Mouse (Mus musculus): Measurements from ENCODE around the gene Prph. TPM values are rescaled to one million over a fixed set of nuclear protein-coding genes. Genes with fewer than 3 reads are reported as not detected.

Prph gene
- polyA plus RNA-seq, 1 experiment, result not detected

- whole genome bisulfite sequencing, result 4% methylated on average over 15 of the region's 15 CpGs
- no peak overlapping the region for H3K27ac ChIP-seq (ENCODE audit: insufficient read depth, low read depth, low read length)
- TF ChIP-seq CTCF (IDR thresholded peaks at IDR 0.05; ENCODE audit: insufficient read depth, low read depth, low read length) (peak; percentile 76), POLR2A (IDR thresholded peaks at IDR 0.05; ENCODE audit: insufficient read depth, low read depth, low read length) (no peak)
- H3K4me3 ChIP-seq (ENCODE audit: insufficient read depth, low read depth, low read length), result no peak overlapping the region
- peaks cover 29% of the 10 kb centered on the region for H3K4me1 ChIP-seq (ENCODE audit: control insufficient read depth, insufficient read depth, low read length)
Observed at GRCm38 (mm10) chr15:99099139-99099556, 44.2 kb downstream of the Prph start.

- 57% methylated on average over 3 of the region's 3 CpGs for WGBS
- H3K4me1 ChIP-seq (ENCODE audit: control insufficient read depth, insufficient read depth, low read length), result peaks cover 25% of the 10 kb centered on the region
- H3K4me3 ChIP-seq (ENCODE audit: insufficient read depth, low read depth, low read length), result no peak overlapping the region
- TF ChIP-seq POLR2A (IDR thresholded peaks at IDR 0.05; ENCODE audit: insufficient read depth, low read depth, low read length), result no peak
- no peak for TF ChIP-seq CTCF (IDR thresholded peaks at IDR 0.05; ENCODE audit: insufficient read depth, low read depth, low read length)
- H3K27ac ChIP-seq (ENCODE audit: insufficient read depth, low read depth, low read length), result no peak overlapping the region
Observed at GRCm38 (mm10) chr15:99099984-99100383, 45.0 kb downstream of the Prph start.

- WGBS, result 84% methylated on average over 7 of the region's 7 CpGs
Observed at GRCm38 (mm10) chr15:99105238-99105637, 50.3 kb downstream of the Prph start.

GRCm38 (mm10) chr15:99107866-99108265 is 52.9 kb downstream of the Prph start:
- H3K4me3 ChIP-seq (ENCODE audit: insufficient read depth, low read depth, low read length), result no peak overlapping the region
- no peak overlapping the region for H3K27ac ChIP-seq (ENCODE audit: insufficient read depth, low read depth, low read length)
- 87% methylated on average over 3 of the region's 3 CpGs for WGBS
- TF ChIP-seq CTCF (IDR thresholded peaks at IDR 0.05; ENCODE audit: insufficient read depth, low read depth, low read length) (no peak), POLR2A (IDR thresholded peaks at IDR 0.05; ENCODE audit: insufficient read depth, low read depth, low read length) (no peak)
- H3K4me1 ChIP-seq (ENCODE audit: control insufficient read depth, insufficient read depth, low read length), result no peaks in the 10 kb centered on the region

More at GRCm38 (mm10) chr15:99105238-99105637, 50.3 kb downstream of the Prph start:
- TF ChIP-seq POLR2A (IDR thresholded peaks at IDR 0.05; ENCODE audit: insufficient read depth, low read depth, low read length), result no peak
- TF ChIP-seq CTCF (IDR thresholded peaks at IDR 0.05; ENCODE audit: insufficient read depth, low read depth, low read length), result no peak
- no peak overlapping the region for H3K27ac ChIP-seq (ENCODE audit: insufficient read depth, low read depth, low read length)
- H3K4me1 ChIP-seq (ENCODE audit: control insufficient read depth, insufficient read depth, low read length), result no peaks in the 10 kb centered on the region
- H3K4me3 ChIP-seq (ENCODE audit: insufficient read depth, low read depth, low read length), result no peak overlapping the region

Other genes with a start within 250 kb of the Prph start
- 108 TPM in 1 of 2 replicates, not detected in the other for gene Ddn, start 245.7 kb upstream of the Prph start, polyA plus RNA-seq (2012; ENCODE audit: insufficient read depth, insufficient read length, low replicate concordance, missing spikeins)
- not detected in 2 replicates for gene Prkag1, start 223.7 kb upstream of the Prph start, polyA plus RNA-seq (2012; ENCODE audit: insufficient read depth, insufficient read length, low replicate concordance, missing spikeins)
- gene Kmt2d, start 184.0 kb upstream of the Prph start, polyA plus RNA-seq (2012; ENCODE audit: insufficient read depth, insufficient read length, low replicate concordance, missing spikeins), result 38.3 and 267 TPM in 2 replicates
- gene Rhebl1, start 160.6 kb upstream of the Prph start, polyA plus RNA-seq (2012; ENCODE audit: insufficient read depth, insufficient read length, low replicate concordance, missing spikeins), result not detected in 2 replicates
- gene Dhh, start 156.6 kb upstream of the Prph start, polyA plus RNA-seq (2012; ENCODE audit: insufficient read depth, insufficient read length, low replicate concordance, missing spikeins), result not detected in 2 replicates
- gene Lmbr1l, start 136.9 kb upstream of the Prph start, polyA plus RNA-seq (2012; ENCODE audit: insufficient read depth, insufficient read length, low replicate concordance, missing spikeins), result not detected in 2 replicates
- 649 and 1,228 TPM in 2 replicates for gene Tuba1b, start 120.6 kb upstream of the Prph start, polyA plus RNA-seq (2012; ENCODE audit: insufficient read depth, insufficient read length, low replicate concordance, missing spikeins)
- gene Gm49450, start 101.6 kb upstream of the Prph start, polyA plus RNA-seq (2012; ENCODE audit: insufficient read depth, insufficient read length, low replicate concordance, missing spikeins), result not detected in 2 replicates
- 1,035 TPM in 1 of 2 replicates, not detected in the other for gene Tuba1a, start 101.5 kb upstream of the Prph start, polyA plus RNA-seq (2012; ENCODE audit: insufficient read depth, insufficient read length, low replicate concordance, missing spikeins)
- not detected in 2 replicates for gene Tuba1c, start 25.3 kb upstream of the Prph start, polyA plus RNA-seq (2012; ENCODE audit: insufficient read depth, insufficient read length, low replicate concordance, missing spikeins)
- not detected in 2 replicates for gene Troap, start 19.4 kb downstream of the Prph start, polyA plus RNA-seq (2012; ENCODE audit: insufficient read depth, insufficient read length, low replicate concordance, missing spikeins)
- not detected in 2 replicates for gene C1ql4, start 32.6 kb downstream of the Prph start, polyA plus RNA-seq (2012; ENCODE audit: insufficient read depth, insufficient read length, low replicate concordance, missing spikeins)
- gene Dnajc22, start 38.0 kb downstream of the Prph start, polyA plus RNA-seq (2012; ENCODE audit: insufficient read depth, insufficient read length, low replicate concordance, missing spikeins), result not detected in 2 replicates
- gene Spats2, start 70.7 kb downstream of the Prph start, polyA plus RNA-seq (2012; ENCODE audit: insufficient read depth, insufficient read length, low replicate concordance, missing spikeins), result not detected in 2 replicates
- not detected in 2 replicates for gene Kcnh3, start 169.7 kb downstream of the Prph start, polyA plus RNA-seq (2012; ENCODE audit: insufficient read depth, insufficient read length, low replicate concordance, missing spikeins)
- gene Mcrs1, start 196.8 kb downstream of the Prph start, polyA plus RNA-seq (2012; ENCODE audit: insufficient read depth, insufficient read length, low replicate concordance, missing spikeins), result not detected in 2 replicates
- not detected in 2 replicates for gene Prpf40b, start 239.9 kb downstream of the Prph start, polyA plus RNA-seq (2012; ENCODE audit: insufficient read depth, insufficient read length, low replicate concordance, missing spikeins)
- gene Fam186b, start 240.7 kb downstream of the Prph start, polyA plus RNA-seq (2012; ENCODE audit: insufficient read depth, insufficient read length, low replicate concordance, missing spikeins), result not detected in 2 replicates

Measured in olfactory bulb, adult 2 months (tissue).